Mouse (Mus musculus) intestine, embryonic 15.5 days (tissue): ENCODE data around the gene Pi4kb. TPM values are rescaled to one million over a fixed set of nuclear protein-coding genes. Genes with fewer than 3 reads are reported as not detected.
A peak's percentile ranks its signal among the peaks of the same experiment; 100 is the strongest.
"Not testable (repeated sequence)": the region's sequence is repeated elsewhere in the genome, so short reads cannot be mapped to it uniquely, and the experiment has no call there.

Experiments used
- ATAC-seq: fragments of 200-750 bp; cut with Nextera tagmentation; 2 replicates; pipeline ENCODE4 v1.8.0; 2017; ENCODE audit warnings: moderate TSS enrichment, moderate library complexity
- H3K27ac ChIP-seq: fragments of 300-500 bp; sonication (generic); 2 replicates; pipeline ENCODE4 v1.5.1; 2015; ENCODE audit warnings: mild to moderate bottlenecking, inconsistent platforms
- H3K27me3 ChIP-seq: fragments of 300-500 bp; sonication (generic); replicated peaks from 2 replicates; pipeline ENCODE4 v1.6.1; 2015; ENCODE audit warnings: inconsistent platforms
- H3K36me3 ChIP-seq: fragments of 300-500 bp; sonication (generic); 2 replicates; pipeline ENCODE4 v1.6.1; 2015; ENCODE audit warnings: inconsistent platforms
- H3K4me1 ChIP-seq: fragments of 300-500 bp; sonication (generic); replicated peaks from 2 replicates; pipeline ENCODE4 v1.6.1; 2015; ENCODE audit warnings: inconsistent platforms
- H3K4me2 ChIP-seq: fragments of 300-500 bp; sonication (generic); replicated peaks from 2 replicates; pipeline ENCODE4 v1.6.1; 2015; ENCODE audit warnings: mild to moderate bottlenecking, inconsistent platforms
- H3K4me3 ChIP-seq: fragments of 300-500 bp; sonication (generic); replicated peaks from 2 replicates; pipeline ENCODE4 v1.5.1; 2015; ENCODE audit warnings: inconsistent platforms
- H3K9ac ChIP-seq: fragments of 300-500 bp; sonication (generic); 2 replicates; pipeline ENCODE4 v1.6.1; 2015; ENCODE audit warnings: inconsistent platforms
- H3K9me3 ChIP-seq: fragments of 300-500 bp; sonication (generic); 2 replicates; pipeline ENCODE4 v1.6.1; 2016; ENCODE audit warnings: inconsistent platforms
- WGBS: fragments of 180-500 bp; shearing (Covaris S2); methylation state at CpG from one replicate; pipeline ENCODE4 v1.1.7; 2015; 5-methylcytosine and 5-hydroxymethylcytosine counted together
- polyA plus RNA-seq: library from polyadenylated mRNA; unstranded; fragments of >200 nt; fragmentation: Nextera tagmentation; extraction: Ambion mirVana; gene quantifications from 2 replicates; pipeline ENCODE4 v1.2.1, GENCODE M21; 2015

Pi4kb gene
- polyA plus RNA-seq, 1 experiment from 2014 or later = 19.8 TPM

- Histone ChIP-seq H3K27ac (0 out of 2 replicates have a peak overlapping the region, but pooled peaks have one; percentile 62), H3K27me3 (no peaks in the 10 kb centered on the region), H3K9ac (no peak overlapping the region), H3K4me2 (no peak overlapping the region; the same call in 1 of the 2 replicates), H3K4me3 (no peak overlapping the region), H3K36me3 (0 out of 2 replicates have a peak, but pooled peaks cover 8% of the 10 kb centered on the region), H3K4me1 (peaks cover 25% of the 10 kb centered on the region), H3K9me3 (no peaks in the 10 kb centered on the region)
- 41% methylated on average over 5 of the region's 5 CpGs for WGBS
- peak; percentile 46 for ATAC-seq
Observed at GRCm38 (mm10) chr3:95027057-95027645, 52.6 kb downstream of the Pi4kb start.

- ATAC-seq = peak; percentile 48
- Histone ChIP-seq H3K27ac (peak overlapping the region; percentile 62), H3K4me2 (no peak overlapping the region), H3K9me3 (no peaks in the 10 kb centered on the region), H3K36me3 (peaks cover 12% of the 10 kb centered on the region; the same call in 1 of the 2 replicates), H3K4me1 (peaks cover 25% of the 10 kb centered on the region), H3K9ac (no peak overlapping the region), H3K4me3 (no peak overlapping the region), H3K27me3 (no peaks in the 10 kb centered on the region)
- WGBS = 36% methylated on average over 5 of the region's 5 CpGs
Observed at GRCm38 (mm10) chr3:95027701-95028100, 53.2 kb downstream of the Pi4kb start.

GRCm38 (mm10) chr3:95028603-95029002, 54.1 kb downstream of the Pi4kb start:
- H3K27me3 ChIP-seq = no peaks in the 10 kb centered on the region
- no peak overlapping the region for H3K9ac ChIP-seq
- H3K9me3 ChIP-seq = no peaks in the 10 kb centered on the region
- WGBS = 60% methylated on average over 3 of the region's 3 CpGs
- H3K4me3 ChIP-seq = no peak overlapping the region
- H3K27ac ChIP-seq = peak overlapping the region; percentile 51; the same call in 1 of the 2 replicates
- ATAC-seq = peak; percentile 69
- H3K4me1 ChIP-seq = peaks cover 25% of the 10 kb centered on the region
- peaks cover 18% of the 10 kb centered on the region for H3K36me3 ChIP-seq
- no peak overlapping the region for H3K4me2 ChIP-seq

- peaks cover 24% of the 10 kb centered on the region for H3K4me1 ChIP-seq
- H3K36me3 ChIP-seq = peaks cover 23% of the 10 kb centered on the region
- not testable (repeated sequence) for H3K4me3 ChIP-seq, ATAC-seq, H3K4me2 ChIP-seq, H3K27me3 ChIP-seq, H3K9ac ChIP-seq, H3K9me3 ChIP-seq
- peak overlapping the region; percentile 51 for H3K27ac ChIP-seq
- WGBS = 78% methylated on average over 3 of the region's 3 CpGs
Observed at GRCm38 (mm10) chr3:95029291-95029827, 54.8 kb downstream of the Pi4kb start.

- Histone ChIP-seq H3K27ac (no peak overlapping the region), H3K27me3 (no peaks in the 10 kb centered on the region), H3K36me3 (peaks cover 29% of the 10 kb centered on the region), H3K4me3 (no peak overlapping the region), H3K4me1 (peaks cover 18% of the 10 kb centered on the region), H3K9ac (no peak overlapping the region), H3K9me3 (no peaks in the 10 kb centered on the region), H3K4me2 (no peak overlapping the region)
- 52% methylated on average over 3 of the region's 3 CpGs for WGBS
- ATAC-seq = no peak
Observed at GRCm38 (mm10) chr3:95029953-95030352, 55.4 kb downstream of the Pi4kb start.

GRCm38 (mm10) chr3:95041625-95042024, 67.1 kb downstream of the Pi4kb start:
- no peaks in the 10 kb centered on the region for H3K27me3 ChIP-seq
- peaks cover 7% of the 10 kb centered on the region; the same call in 1 of the 2 replicates for H3K36me3 ChIP-seq
- H3K9me3 ChIP-seq = no peaks in the 10 kb centered on the region
- no peak overlapping the region for H3K27ac ChIP-seq
- peak overlapping the region; percentile 88 for H3K9ac ChIP-seq
- no peak for ATAC-seq
- peaks cover 9% of the 10 kb centered on the region for H3K4me1 ChIP-seq
- peak overlapping the region; percentile 57 for H3K4me2 ChIP-seq
- 12% methylated on average over 3 of the region's 3 CpGs for WGBS
- peak overlapping the region; percentile 93 for H3K4me3 ChIP-seq

GRCm38 (mm10) chr3:95042166-95042837, 67.8 kb downstream of the Pi4kb start, which contains the start of gene Psmd4:
Psmd4 (minus strand) TSS chr3:95042614.
- Histone ChIP-seq H3K4me1 (peaks cover 9% of the 10 kb centered on the region), H3K27me3 (no peaks in the 10 kb centered on the region), H3K4me2 (peak within 1 kb of the TSS; percentile 62), H3K4me3 (peak within 1 kb of the TSS; percentile 93), H3K9me3 (no peaks in the 10 kb centered on the region), H3K27ac (peak within 1 kb of the TSS; percentile 71; the same call in 1 of the 2 replicates), H3K9ac (peak within 1 kb of the TSS; percentile 88), H3K36me3 (peaks cover 6% of the 10 kb centered on the region; the same call in 1 of the 2 replicates)
- ATAC-seq = peak; percentile 100
- under 1% methylated on average over 36 of the region's 36 CpGs for WGBS

GRCm38 (mm10) chr3:95042838-95043229, 68.3 kb downstream of the Pi4kb start:
- 17% methylated on average over 7 of the region's 7 CpGs for WGBS

GRCm38 (mm10) chr3:95043251-95043650, 68.7 kb downstream of the Pi4kb start:
- Histone ChIP-seq H3K4me3 (no peak overlapping the region), H3K9me3 (no peaks in the 10 kb centered on the region), H3K27me3 (no peaks in the 10 kb centered on the region), H3K4me1 (peaks cover 9% of the 10 kb centered on the region), H3K36me3 (peaks cover 4% of the 10 kb centered on the region; the same call in 1 of the 2 replicates), H3K4me2 (no peak overlapping the region), H3K27ac (no peak overlapping the region), H3K9ac (no peak overlapping the region)
- ATAC-seq = no peak
- 59% methylated on average over 6 of the region's 6 CpGs for WGBS

More at GRCm38 (mm10) chr3:95042838-95043229, 68.3 kb downstream of the Pi4kb start:
- peak; percentile 66 for ATAC-seq
- Histone ChIP-seq H3K4me2 (peak overlapping the region; percentile 62), H3K27me3 (no peaks in the 10 kb centered on the region), H3K4me1 (peaks cover 9% of the 10 kb centered on the region), H3K9ac (no peak overlapping the region), H3K4me3 (peak overlapping the region; percentile 93), H3K9me3 (no peaks in the 10 kb centered on the region), H3K27ac (peak overlapping the region; percentile 71; the same call in 1 of the 2 replicates), H3K36me3 (peaks cover 6% of the 10 kb centered on the region; the same call in 1 of the 2 replicates)

GRCm38 (mm10) chr3:95046462-95047057, 72.0 kb downstream of the Pi4kb start:
- Histone ChIP-seq H3K36me3 (no peaks in the 10 kb centered on the region), H3K27me3 (no peaks in the 10 kb centered on the region), H3K9me3 (no peaks in the 10 kb centered on the region), H3K4me2 (no peak overlapping the region), H3K4me1 (peaks cover 4% of the 10 kb centered on the region), H3K4me3 (no peak overlapping the region), H3K27ac (no peak overlapping the region), H3K9ac (no peak overlapping the region)
- WGBS = 87% methylated on average over 11 of the region's 11 CpGs
- ATAC-seq = no peak

- Histone ChIP-seq H3K27me3 (no peaks in the 10 kb centered on the region), H3K27ac (no peak overlapping the region), H3K4me2 (no peak overlapping the region), H3K9me3 (no peaks in the 10 kb centered on the region), H3K4me3 (no peak overlapping the region), H3K36me3 (no peaks in the 10 kb centered on the region), H3K9ac (no peak overlapping the region), H3K4me1 (0 out of 2 replicates have a peak, but pooled peaks cover under 1% of the 10 kb centered on the region)
- ATAC-seq = no peak
- WGBS = 58% methylated on average over 3 of the region's 3 CpGs
Observed at GRCm38 (mm10) chr3:95047914-95048313, 73.4 kb downstream of the Pi4kb start.

- Histone ChIP-seq H3K4me3 (no peak overlapping the region), H3K27me3 (no peaks in the 10 kb centered on the region), H3K4me2 (no peak overlapping the region), H3K4me1 (peaks cover 13% of the 10 kb centered on the region; the same call in 1 of the 2 replicates), H3K9ac (no peak overlapping the region), H3K9me3 (no peaks in the 10 kb centered on the region), H3K36me3 (no peaks in the 10 kb centered on the region), H3K27ac (no peak overlapping the region)
- ATAC-seq = no peak
- WGBS = 41% methylated on average over 1 of the region's 1 CpGs
Observed at GRCm38 (mm10) chr3:95052959-95053358, 78.4 kb downstream of the Pi4kb start.
